19 mouse cellular contexts compared by ENCODE assay signal in genomic region chr17:72907211-72907610, GRCm38 (mm10).
"Had no signal": no experiment of that assay in that cellular context is flagged by ENCODE, and none has a peak within 500 bp of the region (broad histone marks: within the 10 kb centered on the region; RNA-seq: fewer than 3 reads in every experiment).

No protein-coding gene starts in this region.

- H3K27me3 ChIP-seq: liver, embryonic 13.5 days; liver, embryonic 15.5 days; lung, embryonic 15.5 days; midbrain, embryonic 12.5 days; neural tube, embryonic 12.5 days had no signal

- H3K4me3 ChIP-seq: liver, embryonic 13.5 days; liver, embryonic 15.5 days; lung, embryonic 15.5 days; midbrain, embryonic 10.5 days; midbrain, embryonic 12.5 days; myocyte; neural tube, embryonic 12.5 days had no signal

- H3K9ac ChIP-seq: liver, embryonic 13.5 days; liver, embryonic 15.5 days; lung, embryonic 15.5 days; midbrain, embryonic 12.5 days; neural tube, embryonic 12.5 days had no signal

- H3K4me1 ChIP-seq: liver, embryonic 13.5 days; liver, embryonic 15.5 days; midbrain, embryonic 10.5 days; midbrain, embryonic 12.5 days; neural tube, embryonic 12.5 days had no signal

- ATAC-seq: lung, postnatal 0 days; midbrain, embryonic 16.5 days had no signal

- DNase-seq: liver, embryonic 13.5 days; lung, adult 18-20 months; lung, postnatal 14 days; midbrain, embryonic 14.5 days; retina, postnatal 1 day; right cerebral cortex, adult 18-20 months; right cerebral cortex, postnatal 25 days; right cerebral cortex, postnatal 4 days; thymus, adult 18-20 months; thymus, postnatal 14 days; thymus, postnatal 36 days had no signal

- H3K27ac ChIP-seq: liver, embryonic 13.5 days; liver, embryonic 15.5 days; lung, embryonic 15.5 days; midbrain, embryonic 10.5 days; midbrain, embryonic 12.5 days; neural tube, embryonic 12.5 days had no signal

- H3K36me3 ChIP-seq: liver, embryonic 13.5 days; liver, embryonic 15.5 days; lung, embryonic 15.5 days; midbrain, embryonic 10.5 days; midbrain, embryonic 12.5 days; neural tube, embryonic 12.5 days had no signal

- H3K9me3 ChIP-seq: liver, embryonic 13.5 days; liver, embryonic 15.5 days; lung, embryonic 15.5 days; midbrain, embryonic 10.5 days; midbrain, embryonic 12.5 days; neural tube, embryonic 12.5 days had no signal

- H3K4me2 ChIP-seq: liver, embryonic 13.5 days; liver, embryonic 15.5 days; lung, embryonic 15.5 days; midbrain, embryonic 12.5 days; neural tube, embryonic 12.5 days had no signal
